Mouse (Mus musculus): ENCODE data around the gene Med18. TPM values are rescaled to one million over a fixed set of nuclear protein-coding genes. Genes with fewer than 3 reads are reported as not detected.
A peak's percentile ranks its signal among the peaks of the same experiment; 100 is the strongest.

Med18 gene
- polyA plus RNA-seq, 1 experiment: 3.0 TPM

DNA sequence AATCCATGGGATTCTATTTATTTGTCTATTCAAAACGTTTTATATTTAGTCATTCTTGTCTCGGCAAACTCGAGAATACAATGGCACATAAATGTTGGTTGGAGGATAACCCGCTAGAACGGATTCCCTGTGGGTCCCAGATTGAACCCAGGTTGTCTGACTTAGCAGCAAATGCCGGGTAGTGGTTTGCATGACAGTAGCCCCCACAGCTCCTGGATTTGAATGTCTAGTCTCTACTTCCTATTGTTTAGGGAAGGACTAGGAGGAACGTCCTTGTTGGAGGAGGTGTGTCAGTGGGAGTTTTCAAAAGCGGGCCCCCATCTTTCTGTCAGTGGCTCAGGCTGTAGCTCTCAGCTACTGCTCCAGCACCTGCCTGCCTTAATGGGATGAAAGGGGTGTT is 3.5 kb downstream of the Med18 start:
- Histone ChIP-seq H3K36me3 (ENCODE audit: control insufficient read depth, insufficient read depth, low read length) (peaks cover 2% of the 10 kb centered on the region), H3K4me3 (ENCODE audit: control insufficient read depth, low read depth, low read length) (no peak overlapping the region), H3K27ac (ENCODE audit: control insufficient read depth, insufficient read depth, low read depth, low read length) (no peak overlapping the region), H3K27me3 (ENCODE audit: control insufficient read depth, insufficient read depth, low read length) (no peaks in the 10 kb centered on the region), H3K4me1 (ENCODE audit: control insufficient read depth, insufficient read depth, low read length) (peaks cover 3% of the 10 kb centered on the region)
- TF ChIP-seq POLR2A (IDR thresholded peaks at IDR 0.05; ENCODE audit: control insufficient read depth, low read depth, low read length) (no peak), CTCF (IDR thresholded peaks at IDR 0.05; ENCODE audit: control insufficient read depth, insufficient read depth, insufficient replicate concordance, low read depth, low read length) (no peak)

DNA sequence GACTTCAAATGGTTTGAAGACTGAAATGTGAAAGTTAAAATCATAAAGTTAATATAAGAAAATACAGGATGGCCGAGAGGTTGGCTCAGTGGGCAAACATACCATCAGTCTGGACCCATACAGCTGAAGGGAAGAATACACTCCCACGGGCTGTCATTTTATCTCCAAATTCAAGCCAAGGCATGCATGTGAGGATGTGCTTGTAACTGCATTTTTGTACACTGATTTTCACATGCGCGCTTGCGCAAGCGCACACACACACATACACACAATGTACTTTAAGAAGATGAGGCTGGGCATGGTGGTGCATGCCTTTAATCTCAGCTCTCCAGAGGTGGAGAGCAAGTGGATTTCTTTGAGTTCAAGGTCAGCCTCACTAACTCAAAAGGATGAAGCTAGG is 8.2 kb downstream of the Med18 start:
- H3K36me3 ChIP-seq (ENCODE audit: control insufficient read depth, insufficient read depth, low read length): peaks cover 2% of the 10 kb centered on the region
- no peaks in the 10 kb centered on the region for H3K4me1 ChIP-seq (ENCODE audit: control insufficient read depth, insufficient read depth, low read length)
- H3K27ac ChIP-seq (ENCODE audit: control insufficient read depth, insufficient read depth, low read depth, low read length): no peak overlapping the region
- no peaks in the 10 kb centered on the region for H3K27me3 ChIP-seq (ENCODE audit: control insufficient read depth, insufficient read depth, low read length)
- H3K4me3 ChIP-seq (ENCODE audit: control insufficient read depth, low read depth, low read length): no peak overlapping the region
- TF ChIP-seq POLR2A (IDR thresholded peaks at IDR 0.05; ENCODE audit: control insufficient read depth, low read depth, low read length) (no peak), CTCF (IDR thresholded peaks at IDR 0.05; ENCODE audit: control insufficient read depth, insufficient read depth, insufficient replicate concordance, low read depth, low read length) (no peak)

- Histone ChIP-seq H3K4me1 (ENCODE audit: control insufficient read depth, insufficient read depth, low read length) (no peaks in the 10 kb centered on the region), H3K27ac (ENCODE audit: control insufficient read depth, insufficient read depth, low read depth, low read length) (no peak overlapping the region), H3K4me3 (ENCODE audit: control insufficient read depth, low read depth, low read length) (no peak overlapping the region), H3K36me3 (ENCODE audit: control insufficient read depth, insufficient read depth, low read length) (peaks cover 2% of the 10 kb centered on the region), H3K27me3 (ENCODE audit: control insufficient read depth, insufficient read depth, low read length) (no peaks in the 10 kb centered on the region)
- no peak for TF ChIP-seq POLR2A (IDR thresholded peaks at IDR 0.05; ENCODE audit: control insufficient read depth, low read depth, low read length)
- no peak for TF ChIP-seq CTCF (IDR thresholded peaks at IDR 0.05; ENCODE audit: control insufficient read depth, insufficient read depth, insufficient replicate concordance, low read depth, low read length)
Measured at GRCm38 (mm10) chr4:132455146-132455545, 8.6 kb downstream of the Med18 start.

DNA sequence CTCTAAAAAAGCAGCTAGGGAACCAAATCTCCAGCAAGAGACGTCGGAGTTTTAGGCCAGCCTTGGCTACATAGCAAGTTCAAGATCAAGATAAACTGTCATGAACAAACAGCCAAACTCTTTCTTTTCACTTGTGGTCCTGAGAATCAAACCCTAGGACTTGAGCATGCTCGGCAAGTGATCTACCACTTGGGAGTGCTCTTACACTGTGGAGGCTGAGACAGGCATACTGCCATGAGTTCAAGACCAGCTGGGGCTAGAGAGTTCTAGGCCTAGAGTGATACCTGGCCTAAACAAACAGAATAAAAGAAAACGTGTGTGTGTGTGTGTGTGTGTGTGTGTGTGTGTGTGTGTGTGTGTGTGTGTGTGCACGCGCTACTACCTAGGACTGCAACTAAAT is 9.5 kb downstream of the Med18 start:
- Histone ChIP-seq H3K27ac (ENCODE audit: control insufficient read depth, insufficient read depth, low read depth, low read length) (no peak overlapping the region), H3K27me3 (ENCODE audit: control insufficient read depth, insufficient read depth, low read length) (no peaks in the 10 kb centered on the region), H3K36me3 (ENCODE audit: control insufficient read depth, insufficient read depth, low read length) (no peaks in the 10 kb centered on the region; the same call in 1 of the 2 replicates), H3K4me1 (ENCODE audit: control insufficient read depth, insufficient read depth, low read length) (no peaks in the 10 kb centered on the region), H3K4me3 (ENCODE audit: control insufficient read depth, low read depth, low read length) (no peak overlapping the region)
- no peak for TF ChIP-seq POLR2A (IDR thresholded peaks at IDR 0.05; ENCODE audit: control insufficient read depth, low read depth, low read length)
- TF ChIP-seq CTCF (IDR thresholded peaks at IDR 0.05; ENCODE audit: control insufficient read depth, insufficient read depth, insufficient replicate concordance, low read depth, low read length): no peak

DNA sequence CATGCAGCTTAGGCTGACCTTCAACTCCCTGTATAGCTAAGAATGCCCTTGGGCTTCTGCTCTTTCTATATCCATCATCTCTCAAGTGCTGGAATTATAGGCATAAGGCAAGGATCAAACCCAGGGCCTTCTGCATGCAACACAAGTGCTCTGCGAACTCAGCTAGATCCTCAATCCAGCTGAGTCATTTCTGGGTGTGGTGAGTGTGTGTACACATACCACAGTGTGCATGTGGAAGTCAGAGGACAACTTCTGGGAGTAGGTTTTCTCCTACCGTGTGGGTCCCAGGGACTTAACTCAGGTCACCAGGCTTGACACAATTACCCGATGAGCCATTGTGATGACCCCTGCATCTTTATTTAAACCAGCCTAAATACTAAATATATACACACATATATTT is 13.9 kb downstream of the Med18 start:
- Histone ChIP-seq H3K4me3 (ENCODE audit: control insufficient read depth, low read depth, low read length) (no peak overlapping the region), H3K27me3 (ENCODE audit: control insufficient read depth, insufficient read depth, low read length) (no peaks in the 10 kb centered on the region)

DNA sequence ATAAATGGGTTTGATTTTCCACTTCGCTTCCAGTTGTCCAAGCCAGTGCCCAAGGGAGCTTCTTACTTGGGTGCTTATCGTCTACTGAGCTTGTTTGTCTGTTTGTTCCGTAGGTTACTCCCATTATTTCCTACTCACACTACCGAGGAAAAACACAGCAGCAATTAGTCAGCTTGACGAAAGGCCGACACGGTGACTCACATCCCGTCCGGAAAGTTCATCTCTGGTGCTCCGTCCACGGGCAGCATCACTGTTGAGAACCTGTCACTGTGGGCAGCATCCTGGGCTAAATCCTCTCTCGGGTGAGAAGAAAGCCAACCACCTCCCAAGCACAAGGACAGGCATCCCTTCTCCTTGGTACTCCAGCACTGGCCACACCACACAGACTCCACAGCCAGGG is 17.6 kb downstream of the Med18 start:
- peak overlapping the region; percentile 12; the same call in 1 of the 2 replicates for H3K4me3 ChIP-seq (ENCODE audit: control insufficient read depth, low read depth, low read length)
- H3K27me3 ChIP-seq (ENCODE audit: control insufficient read depth, insufficient read depth, low read length): no peaks in the 10 kb centered on the region
- H3K4me1 ChIP-seq (ENCODE audit: control insufficient read depth, insufficient read depth, low read length): no peaks in the 10 kb centered on the region
- H3K27ac ChIP-seq (ENCODE audit: control insufficient read depth, insufficient read depth, low read depth, low read length): no peak overlapping the region
- no peak for TF ChIP-seq POLR2A (IDR thresholded peaks at IDR 0.05; ENCODE audit: control insufficient read depth, low read depth, low read length)
- TF ChIP-seq CTCF (IDR thresholded peaks at IDR 0.05; ENCODE audit: control insufficient read depth, insufficient read depth, insufficient replicate concordance, low read depth, low read length): no peak
- H3K36me3 ChIP-seq (ENCODE audit: control insufficient read depth, insufficient read depth, low read length): no peaks in the 10 kb centered on the region

More for the DNA sequence above, 13.9 kb downstream of the Med18 start:
- H3K27ac ChIP-seq (ENCODE audit: control insufficient read depth, insufficient read depth, low read depth, low read length): no peak overlapping the region
- H3K36me3 ChIP-seq (ENCODE audit: control insufficient read depth, insufficient read depth, low read length): no peaks in the 10 kb centered on the region
- H3K4me1 ChIP-seq (ENCODE audit: control insufficient read depth, insufficient read depth, low read length): no peaks in the 10 kb centered on the region
- TF ChIP-seq CTCF (IDR thresholded peaks at IDR 0.05; ENCODE audit: control insufficient read depth, insufficient read depth, insufficient replicate concordance, low read depth, low read length) (no peak), POLR2A (IDR thresholded peaks at IDR 0.05; ENCODE audit: control insufficient read depth, low read depth, low read length) (no peak)

GRCm38 (mm10) chr4:132444516-132444915 is 19.2 kb downstream of the Med18 start:
- H3K27me3 ChIP-seq (ENCODE audit: control insufficient read depth, insufficient read depth, low read length): no peaks in the 10 kb centered on the region
- H3K27ac ChIP-seq (ENCODE audit: control insufficient read depth, insufficient read depth, low read depth, low read length): no peak overlapping the region
- no peaks in the 10 kb centered on the region for H3K36me3 ChIP-seq (ENCODE audit: control insufficient read depth, insufficient read depth, low read length)
- no peak overlapping the region for H3K4me3 ChIP-seq (ENCODE audit: control insufficient read depth, low read depth, low read length)
- H3K4me1 ChIP-seq (ENCODE audit: control insufficient read depth, insufficient read depth, low read length): no peaks in the 10 kb centered on the region
- no peak for TF ChIP-seq POLR2A (IDR thresholded peaks at IDR 0.05; ENCODE audit: control insufficient read depth, low read depth, low read length)
- no peak for TF ChIP-seq CTCF (IDR thresholded peaks at IDR 0.05; ENCODE audit: control insufficient read depth, insufficient read depth, insufficient replicate concordance, low read depth, low read length)

DNA sequence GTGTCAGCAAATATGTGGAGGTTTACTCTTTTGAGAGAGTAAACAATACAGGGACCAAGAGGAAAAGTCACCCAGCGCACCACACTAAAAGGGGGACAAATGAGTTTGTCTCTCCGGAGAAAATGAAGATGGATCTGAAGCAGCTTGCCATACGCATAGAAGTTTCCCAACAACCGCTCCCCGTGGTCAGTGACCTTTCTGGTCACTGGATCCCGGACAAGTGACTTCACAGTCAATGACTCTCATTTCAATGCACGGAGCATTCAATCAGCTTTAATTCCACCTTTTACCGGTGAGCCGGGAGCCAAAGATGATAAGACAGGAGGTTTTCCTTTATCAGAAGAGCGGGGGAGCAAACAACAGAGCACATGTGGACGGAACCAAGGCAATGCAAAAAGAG is 25.9 kb downstream of the Med18 start:
- Histone ChIP-seq H3K4me3 (ENCODE audit: control insufficient read depth, low read depth, low read length) (no peak overlapping the region), H3K4me1 (ENCODE audit: control insufficient read depth, insufficient read depth, low read length) (peaks cover 2% of the 10 kb centered on the region; the same call in 1 of the 2 replicates), H3K27me3 (ENCODE audit: control insufficient read depth, insufficient read depth, low read length) (no peaks in the 10 kb centered on the region), H3K36me3 (ENCODE audit: control insufficient read depth, insufficient read depth, low read length) (no peaks in the 10 kb centered on the region), H3K27ac (ENCODE audit: control insufficient read depth, insufficient read depth, low read depth, low read length) (no peak overlapping the region)
- no peak for TF ChIP-seq CTCF (IDR thresholded peaks at IDR 0.05; ENCODE audit: control insufficient read depth, insufficient read depth, insufficient replicate concordance, low read depth, low read length)
- no peak for TF ChIP-seq POLR2A (IDR thresholded peaks at IDR 0.05; ENCODE audit: control insufficient read depth, low read depth, low read length)
